Mouse (Mus musculus) MN1 (cell line): ENCODE measurements around the gene Zfp217.

ENCODE experiments used
- DNase-seq: peaks from one replicate; pipeline ENCODE4 v3.0.0-alpha.2; 2016; ENCODE audit warnings: low spot score

The Zfp217 gene

DNA sequence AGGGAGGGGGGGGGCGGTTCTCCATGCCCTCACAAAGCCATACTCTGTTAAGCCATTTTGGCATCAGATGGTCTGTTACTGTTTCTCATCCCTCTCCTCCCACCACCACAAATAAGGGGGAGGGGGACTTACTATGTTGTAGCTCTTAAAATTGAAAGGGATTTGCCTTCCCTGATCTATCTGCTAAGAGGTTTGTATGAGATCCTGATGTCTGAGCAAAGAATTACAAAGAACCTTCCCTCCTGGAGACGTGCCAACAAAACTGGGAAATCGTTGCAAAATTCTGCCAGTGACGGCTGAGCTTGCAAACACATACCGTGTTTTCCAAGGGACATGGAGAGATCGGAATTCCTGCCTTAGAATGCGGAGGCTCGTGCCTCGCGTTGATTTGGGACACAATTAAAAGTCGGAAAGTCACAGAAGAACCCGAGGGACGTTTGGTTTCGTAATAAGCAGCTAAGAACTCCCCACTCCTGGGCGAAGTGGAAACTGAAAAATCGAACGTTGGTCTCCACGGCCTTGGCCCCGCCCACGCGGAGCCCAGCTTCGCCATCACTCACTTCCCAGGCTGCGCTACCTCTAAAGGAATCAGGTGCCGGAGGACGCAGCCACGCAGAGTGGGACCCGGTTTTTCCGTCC lies 14.7 kb downstream of the Zfp217 start:
- peak; percentile 85 for DNase-seq

GRCm38 (mm10) chr2:170132716-170133092 lies 15.2 kb downstream of the Zfp217 start:
- DNase-seq = no peak

DNA sequence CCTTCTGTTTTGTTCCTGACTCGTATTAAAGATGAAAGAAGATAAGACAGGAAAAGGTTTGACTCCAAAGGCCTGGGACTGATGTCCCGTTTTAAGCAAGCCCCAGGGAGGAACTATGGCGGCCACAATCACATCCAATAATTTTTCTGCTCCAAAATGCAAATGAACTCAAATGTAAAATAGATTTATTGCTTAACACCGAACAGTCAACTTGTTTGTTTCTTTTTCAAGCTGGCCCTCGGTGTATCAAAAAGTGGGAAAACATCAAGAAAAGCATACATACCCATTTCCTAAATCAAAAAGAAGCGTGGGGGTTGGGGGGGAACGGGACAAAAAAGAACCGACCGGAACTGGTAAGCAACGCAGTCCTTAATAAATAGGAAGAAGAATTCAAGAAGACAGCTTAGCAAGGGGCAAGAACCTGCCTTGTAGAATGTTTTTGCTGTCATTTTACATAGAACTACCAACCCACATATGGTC lies 15.9 kb downstream of the Zfp217 start:
- peak; percentile 49 for DNase-seq

- peak; percentile 95 for DNase-seq
These were observed 16.9 kb downstream of the Zfp217 start for GRCm38 (mm10) chr2:170130780-170131645.

GRCm38 (mm10) chr2:170129923-170130779 lies 17.8 kb downstream of the Zfp217 start:
- DNase-seq = peak; percentile 65

DNA sequence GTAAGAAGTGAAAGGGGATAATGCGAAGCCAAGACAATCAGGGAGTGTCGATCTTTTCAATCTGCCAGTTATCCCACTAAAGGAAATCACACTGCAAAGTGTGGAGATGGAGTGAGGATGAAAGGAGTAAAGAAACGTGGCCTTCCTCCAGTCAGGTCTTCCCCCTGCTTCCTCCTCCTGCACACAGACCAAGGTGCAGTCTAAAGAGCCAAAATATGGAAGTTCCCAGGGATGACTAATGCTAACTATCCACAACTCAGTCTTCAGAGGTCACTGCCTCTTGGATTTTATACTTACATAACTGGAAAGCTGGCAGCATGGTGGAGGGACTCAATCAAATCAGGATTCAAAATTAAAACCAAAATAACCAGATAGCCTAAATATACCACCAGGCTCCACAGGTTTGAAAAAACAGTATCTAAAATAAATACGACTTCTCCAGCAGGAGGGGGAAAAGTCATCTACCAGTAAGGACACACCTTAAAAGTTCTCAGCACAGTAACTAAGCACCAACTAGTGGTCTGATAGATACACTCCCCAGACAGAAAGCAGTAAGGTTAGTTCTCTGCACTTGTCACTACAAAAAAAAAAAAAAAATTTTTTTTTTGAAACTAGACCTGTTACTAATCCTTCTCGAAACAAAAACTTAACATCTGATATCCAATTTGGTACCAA lies 18.5 kb downstream of the Zfp217 start:
- DNase-seq = no peak

- no peak for DNase-seq
These were observed 19.2 kb downstream of the Zfp217 start for GRCm38 (mm10) chr2:170128461-170129247.

GRCm38 (mm10) chr2:170127523-170127922 lies 20.4 kb downstream of the Zfp217 start:
- DNase-seq = no peak

DNA sequence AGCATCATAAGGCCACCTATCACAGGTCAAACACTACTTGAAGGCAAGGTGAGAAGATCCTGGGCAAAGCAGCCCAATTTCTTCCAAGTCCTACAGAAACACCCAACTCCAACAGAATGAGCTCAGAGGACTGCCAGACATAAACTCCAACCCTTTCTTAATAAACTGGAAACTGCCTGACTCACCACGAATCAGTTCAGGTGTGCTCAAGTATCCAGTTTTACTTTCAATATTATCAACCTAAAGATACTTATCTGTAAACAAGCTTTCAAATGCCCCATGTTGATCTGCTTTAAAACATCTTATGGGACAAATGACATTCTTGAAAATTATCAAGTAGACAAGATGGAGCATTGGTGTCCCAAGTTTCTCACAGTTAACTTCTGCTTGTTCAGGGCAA lies 21.6 kb downstream of the Zfp217 start:
- no peak for DNase-seq

DNA sequence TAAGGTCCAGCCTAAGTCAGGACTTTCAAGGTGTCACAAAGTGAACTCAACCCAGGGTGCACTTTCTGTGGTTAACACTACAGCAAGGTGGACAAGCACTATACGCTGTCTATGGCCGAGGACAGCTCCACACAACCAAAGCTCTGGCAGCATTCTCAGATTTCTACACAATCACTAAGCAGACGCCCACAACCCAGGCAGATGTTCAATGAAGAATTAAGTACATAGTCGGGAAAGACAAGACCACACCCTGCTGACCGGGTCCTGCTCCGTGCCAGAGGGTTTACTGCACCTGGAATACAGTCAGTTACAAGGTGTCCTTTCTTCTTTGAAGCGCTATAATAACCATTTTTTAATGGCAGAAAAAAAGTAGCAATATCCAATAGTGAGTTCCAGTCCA lies 25.7 kb downstream of the Zfp217 start:
- DNase-seq = no peak

GRCm38 (mm10) chr2:170120139-170121027 lies 27.5 kb downstream of the Zfp217 start:
- peak; percentile 86 for DNase-seq

- peak; percentile 82 for DNase-seq
These were observed 31.1 kb downstream of the Zfp217 start for GRCm38 (mm10) chr2:170116704-170117281.

DNA sequence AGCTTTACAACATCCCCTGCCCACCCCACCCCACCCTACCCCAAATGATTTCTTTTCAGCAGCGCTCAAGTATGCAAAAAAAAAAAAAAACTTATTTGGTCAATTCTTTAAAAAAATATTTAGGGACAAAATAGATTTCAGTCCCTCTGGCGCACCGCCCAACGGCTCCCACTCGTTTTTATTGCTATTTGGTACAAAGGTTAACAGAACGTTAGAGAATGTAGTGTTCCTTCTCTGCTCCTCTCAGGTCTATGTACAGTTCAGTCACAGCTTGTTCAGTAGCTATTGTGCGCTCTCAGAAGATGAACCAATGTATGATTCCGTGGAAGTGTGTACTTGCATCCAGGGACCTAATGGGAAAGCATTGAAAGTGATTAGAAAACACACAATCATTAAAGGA lies 37.6 kb downstream of the Zfp217 start:
- no peak for DNase-seq

GRCm38 (mm10) chr2:170109528-170109927 lies 38.4 kb downstream of the Zfp217 start:
- DNase-seq = no peak

- DNase-seq = no peak
These were observed 40.1 kb downstream of the Zfp217 start for GRCm38 (mm10) chr2:170107791-170108190.

GRCm38 (mm10) chr2:170106000-170106399 lies 41.9 kb downstream of the Zfp217 start:
- no peak for DNase-seq

GRCm38 (mm10) chr2:170104396-170104795 lies 43.5 kb downstream of the Zfp217 start:
- DNase-seq = no peak

DNA sequence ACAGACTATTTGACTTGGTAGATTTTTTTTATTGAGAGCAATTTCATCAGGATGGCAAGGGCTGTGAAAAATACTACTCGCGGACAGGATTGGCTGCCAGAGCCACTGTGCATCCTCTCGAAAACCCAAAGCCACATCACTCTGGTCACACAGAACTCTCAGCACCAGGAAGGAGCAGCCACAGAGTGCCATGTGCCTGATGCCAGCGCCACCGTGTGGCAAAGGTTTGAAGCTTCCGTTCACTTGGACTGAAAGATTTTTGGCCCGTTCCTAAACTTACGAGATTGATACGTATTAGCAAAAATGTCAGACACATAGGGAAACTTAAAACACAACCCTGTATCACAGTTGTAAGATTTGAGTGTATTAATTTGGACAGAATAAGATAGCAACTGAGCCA lies 44.1 kb downstream of the Zfp217 start:
- peak; percentile 59 for DNase-seq

DNA sequence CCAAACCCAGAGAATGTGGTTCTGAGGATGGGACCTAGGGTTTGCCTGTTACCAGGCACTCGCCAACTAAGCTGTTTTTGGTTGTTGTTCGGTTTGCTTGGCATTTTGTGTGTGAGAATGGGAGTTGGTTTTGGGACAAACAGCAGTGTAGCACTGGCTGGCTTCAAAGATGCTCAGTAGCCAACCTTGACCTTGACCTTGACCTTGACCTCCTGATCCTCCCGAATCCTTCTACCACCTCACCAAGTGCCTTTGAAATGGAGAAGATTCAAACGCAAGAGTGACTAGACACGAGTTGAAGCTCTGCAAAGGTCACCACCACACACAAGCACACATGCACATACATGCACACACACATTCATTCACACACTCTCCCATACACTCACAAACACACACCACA lies 44.6 kb downstream of the Zfp217 start:
- DNase-seq = no peak

DNA sequence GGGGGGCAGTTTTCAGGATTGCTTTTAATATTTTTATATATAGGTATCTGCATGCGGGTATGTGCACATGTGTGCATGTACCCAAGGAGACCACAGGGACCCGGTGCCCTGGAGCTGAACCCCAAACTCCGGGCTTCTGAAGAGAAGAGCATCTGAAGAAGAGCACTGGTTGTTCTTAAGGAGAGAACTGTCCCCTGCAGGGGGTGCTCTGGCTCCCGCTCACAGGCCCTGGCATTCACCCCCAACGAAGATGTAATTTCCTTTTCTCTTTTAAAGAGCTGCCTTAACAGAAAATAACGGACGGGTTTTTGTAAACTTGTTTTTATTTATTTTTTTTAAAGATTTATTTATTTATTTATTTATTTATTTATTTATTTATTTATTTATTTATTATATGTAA lies 46.0 kb downstream of the Zfp217 start:
- DNase-seq = no peak
